Mouse (Mus musculus) activated CD4-positive, CD25-positive, alpha-beta regulatory T cell (primary cell): ENCODE results near the gene Ddi2. TPM values are rescaled to one million over a fixed set of nuclear protein-coding genes. Genes with fewer than 3 reads are reported as not detected.

ENCODE experiments used
- polyA plus RNA-seq, 2 experiments: library from polyadenylated mRNA; unstranded; fragments of 100-300 nt; shearing (Covaris generic); gene quantifications; one replicate each; pipeline ENCODE4 v1.2.1; 2017

Gene Ddi2
- 10 to 100 TPM; 18.6 to 24.4 TPM for polyA plus RNA-seq

GRCm38 (mm10) chr4:141722731-141723672 is at the start of gene Ddi2:
TSS of gene Ddi2 (minus strand) at chr4:141723419.

DNA sequence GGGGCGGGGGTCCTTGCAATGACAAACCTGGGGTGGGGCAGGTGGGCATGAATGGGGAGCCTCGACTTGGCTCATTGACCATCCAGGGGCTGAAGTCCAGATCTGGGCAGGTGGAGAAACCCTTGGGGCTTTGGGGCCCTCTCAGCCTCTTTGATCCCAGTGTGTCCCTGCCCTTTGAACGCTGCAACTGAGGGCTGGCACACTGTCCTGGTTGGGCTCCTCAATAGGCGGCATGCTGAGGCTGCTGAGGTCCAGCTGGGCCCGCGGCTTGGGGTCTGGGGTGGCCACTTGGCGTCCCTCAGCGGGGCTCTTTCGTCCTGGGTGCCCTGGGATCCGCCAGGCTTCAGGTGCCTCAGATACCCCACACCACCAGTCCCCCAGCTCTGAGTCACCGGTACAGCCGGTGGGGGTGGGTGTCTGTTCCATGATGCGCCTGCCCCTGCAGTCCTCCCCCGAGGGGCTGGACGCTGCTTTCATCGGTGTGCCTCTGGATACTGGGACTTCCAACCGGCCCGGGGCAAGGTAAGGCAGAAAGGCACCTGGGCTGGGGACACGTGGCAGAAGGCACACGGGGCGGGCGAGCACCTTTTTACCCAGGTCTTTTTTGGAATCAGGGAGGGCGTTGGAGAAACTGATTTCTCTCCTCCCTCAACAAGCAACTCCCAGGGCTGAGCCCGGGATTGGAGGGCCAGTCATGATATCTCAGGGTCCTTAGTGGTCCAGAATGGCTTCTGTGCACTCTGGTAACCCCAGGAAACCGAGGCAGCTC is 23.5 kb upstream of the Ddi2 start, which contains the start of gene Agmat:
Gene Agmat (plus strand): TSS at position 95 of the 769 bp plus-strand sequence.

GRCm38 (mm10) chr4:141685499-141685898 is 37.7 kb downstream of the Ddi2 start, which contains the start of gene Rsc1a1:
TSS of gene Rsc1a1 (minus strand) at chr4:141685599.

DNA sequence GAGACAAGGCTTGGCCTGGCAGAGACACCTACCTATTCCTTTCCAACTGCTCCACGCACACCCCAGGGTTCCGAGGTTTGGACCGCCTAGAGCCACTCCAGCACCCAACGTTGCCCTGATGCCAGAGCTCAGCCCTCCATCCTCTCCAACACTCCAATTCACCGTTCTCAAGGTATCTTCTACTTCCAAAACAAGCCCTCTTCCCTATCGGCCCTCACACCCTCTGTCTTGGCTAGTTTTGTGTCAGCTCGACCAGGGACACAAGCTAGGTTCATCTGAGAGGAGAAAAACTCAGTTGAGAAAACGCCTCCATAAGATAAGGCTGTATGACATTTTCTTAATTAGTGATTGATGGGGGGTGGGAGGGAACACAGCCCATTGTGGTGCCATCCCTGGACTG is 58.4 kb downstream of the Ddi2 start, which contains the start of gene Plekhm2:
Gene Plekhm2 (minus strand): TSS at position 101 of the 400 bp plus-strand sequence.

Other genes with a start within 250 kb of the Ddi2 start
- 10 to 100 TPM; 24.7 to 34.4 TPM for gene Spen, start 184.8 kb downstream of the Ddi2 start, polyA plus RNA-seq
- gene Fblim1, start 117.3 kb downstream of the Ddi2 start, polyA plus RNA-seq = under 1 TPM in 1 of 2 experiments, not detected in 1; 0.44 TPM
- gene Tmem82, start 104.8 kb downstream of the Ddi2 start, polyA plus RNA-seq = under 1 TPM; 0.32 to 0.37 TPM
- gene Slc25a34, start 99.6 kb downstream of the Ddi2 start, polyA plus RNA-seq = not detected
- gene Plekhm2, start 58.5 kb downstream of the Ddi2 start, polyA plus RNA-seq = 1 to 10 TPM; 8.9 to 9.8 TPM
- gene Rsc1a1, start 37.8 kb downstream of the Ddi2 start, polyA plus RNA-seq = not detected
- gene Agmat, start 23.3 kb upstream of the Ddi2 start, polyA plus RNA-seq = under 1 TPM in 1 of 2 experiments, not detected in 1; 0.25 TPM
- gene Dnajc16, start 67.5 kb upstream of the Ddi2 start, polyA plus RNA-seq = 1 to 10 TPM; 3.4 TPM
- 10 to 100 TPM in 1 of 2 experiments, 1 to 10 TPM in 1; 7.2 to 12.6 TPM for gene Casp9, start 70.2 kb upstream of the Ddi2 start, polyA plus RNA-seq
- under 1 TPM in 1 of 2 experiments, not detected in 1; 0.59 TPM for gene Cela2a, start 102.7 kb upstream of the Ddi2 start, polyA plus RNA-seq
- not detected for gene Ctrc, start 122.9 kb upstream of the Ddi2 start, polyA plus RNA-seq
- 100 to 1,000 TPM; 100 to 149 TPM for gene Efhd2, start 151.5 kb upstream of the Ddi2 start, polyA plus RNA-seq